Comparison of ENCODE assay signal across 9 mouse cellular contexts in genomic region chr2:170877515-170877914, GRCm38 (mm10).
DNase-seq lines count a peak whose midpoint lies in the region; ATAC-seq and TF ChIP-seq lines count a peak whose summit lies in the region.
"Had no signal": no experiment of that assay in that cellular context is flagged by ENCODE, and none has a peak within 500 bp of the region (broad histone marks: within the 10 kb centered on the region; RNA-seq: fewer than 3 reads in every experiment).

No protein-coding gene starts in this region.

- H3K4me2 ChIP-seq in CH12.LX (ENCODE audit: insufficient read depth, low read depth, poor library complexity, severe bottlenecking), result no peak overlapping the region
- no peak overlapping the region for H3K4me2 ChIP-seq in forebrain, embryonic 11.5 days (ENCODE audit: low read depth, low read length, severe bottlenecking)
- H3K4me2 ChIP-seq in heart, postnatal 0 days (ENCODE audit: low read depth, low read length), result no peak overlapping the region

- peaks cover 69% of the 10 kb centered on the region for H3K9me3 ChIP-seq in CH12.LX (replicated peaks; ENCODE audit: low read length)
- H3K9me3 ChIP-seq in forebrain, embryonic 11.5 days (ENCODE audit: control insufficient read depth, low read length), result no peaks in the 10 kb centered on the region
- H3K9me3 ChIP-seq in heart, postnatal 0 days (replicated peaks; ENCODE audit: control insufficient read depth, low read length), result no peaks in the 10 kb centered on the region

- H3K27me3 ChIP-seq in CH12.LX (replicated peaks), result no peaks in the 10 kb centered on the region
- H3K27me3 ChIP-seq in forebrain, embryonic 11.5 days (ENCODE audit: control insufficient read depth, insufficient read depth, low read length), result no peaks in the 10 kb centered on the region
- peaks cover 9% of the 10 kb centered on the region; the same call in 1 of the 2 replicates for H3K27me3 ChIP-seq in heart, postnatal 0 days (ENCODE audit: control insufficient read depth, insufficient read depth, low read length)

- WGBS in forebrain, embryonic 11.5 days, result 0% methylated on average over 4 of the region's 4 CpGs
- 1% methylated on average over 4 of the region's 4 CpGs for WGBS in heart, postnatal 0 days

- no peak for TF ChIP-seq POLR2A in CH12.LX (IDR thresholded peaks at IDR 0.05; ENCODE audit: low read depth, low read length)

- TF ChIP-seq RAD21 in CH12.LX (IDR thresholded peaks at IDR 0.05; ENCODE audit: low read depth, low read length), result peak; percentile 31

- no peak for TF ChIP-seq EP300 in CH12.LX (IDR thresholded peaks at IDR 0.05; ENCODE audit: low read length)
- TF ChIP-seq EP300 in heart, postnatal 0 days (IDR thresholded peaks at IDR 0.05; ENCODE audit: low read depth), result no peak

- no peaks in the 10 kb centered on the region for H3K36me3 ChIP-seq in CH12.LX (replicated peaks in 1 of 2; ENCODE audit: control insufficient read depth in 1 of 2, insufficient read depth in 1 of 2, low read length in 1 of 2)
- no peaks in the 10 kb centered on the region for H3K36me3 ChIP-seq in forebrain, embryonic 11.5 days (ENCODE audit: control insufficient read depth, insufficient read depth, low read length)
- H3K36me3 ChIP-seq in heart, postnatal 0 days (replicated peaks; ENCODE audit: control insufficient read depth, insufficient read depth, low read length), result no peaks in the 10 kb centered on the region

- in situ Hi-C loops in CH12.LX (cut with MboI; ENCODE audit: low pct_ligation_motif_present, low pct_unique_long_range_greater_than_20kb, low sequenced_read_pairs), result loop anchor here (10.0 kb wide), 1 partner anchor 1337 kb away; no protein-coding TSS in a partner anchor

- no peak overlapping the region for H3K9ac ChIP-seq in CH12.LX (ENCODE audit: insufficient read depth, low read depth)
- no peak overlapping the region for H3K9ac ChIP-seq in forebrain, embryonic 11.5 days (ENCODE audit: low read length)
- no peak overlapping the region for H3K9ac ChIP-seq in heart, postnatal 0 days (replicated peaks; ENCODE audit: low read depth, low read length)

- peak; percentile 72 for ATAC-seq in forebrain, embryonic 11.5 days (replicated peaks; ENCODE audit: low FRiP score)
- peak; percentile 25; the same call in 1 of the 2 replicates for ATAC-seq in heart, postnatal 0 days (ENCODE audit: insufficient read depth, low read depth)

- peak in 1 of 2 experiments; percentile 47; a peak in 2 of 4 replicates for TF ChIP-seq CTCF in CH12.LX (conservative IDR thresholded peaks at IDR 0.05 in 1 of 2, IDR thresholded peaks at IDR 0.05 in 1 of 2; ENCODE audit: low read depth in 2 of 2, low read length in 2 of 2)
- TF ChIP-seq CTCF in heart, postnatal 0 days (IDR thresholded peaks at IDR 0.05; ENCODE audit: low read depth), result peak; percentile 91

- peak; percentile 3 for DNase-seq in CH12.LX (ENCODE audit: extremely low read depth)
- DNase-seq in c-Kit-positive CD71-negative TER-119-negative erythroid progenitor cells, embryonic 14.5 days (ENCODE audit: low read depth), result peak; percentile 63
- peak; percentile 92 for DNase-seq in forebrain, embryonic 11.5 days (ENCODE audit: low spot score)
- peak; percentile 80 for DNase-seq in heart, postnatal 0 days (ENCODE audit: low spot score)
- peak; percentile 80 to 90 for DNase-seq in kidney, postnatal 36 days
- peak; percentile 80 to 87 for DNase-seq in lung, adult 18-20 months
- DNase-seq in ovary, adult 18-20 months (ENCODE audit: low spot score), result peak; percentile 31
- DNase-seq in thymus, postnatal 10 days (ENCODE audit: low spot score in 2 of 2), result peak; percentile 11 to 59

- H3K27ac ChIP-seq in CH12.LX (ENCODE audit: insufficient read depth, low read depth), result no peak overlapping the region
- no peak overlapping the region for H3K27ac ChIP-seq in forebrain, embryonic 11.5 days (ENCODE audit: low read depth, low read length)
- H3K27ac ChIP-seq in heart, postnatal 0 days (ENCODE audit: low read depth), result no peak overlapping the region

- H3K4me1 ChIP-seq in CH12.LX (ENCODE audit: control insufficient read depth in 1 of 2, insufficient read depth in 2 of 2), result no peaks in the 10 kb centered on the region
- 0 out of 2 replicates have a peak, but pooled peaks cover 2% of the 10 kb centered on the region for H3K4me1 ChIP-seq in forebrain, embryonic 11.5 days (replicated peaks; ENCODE audit: control insufficient read depth, insufficient read depth, low read length)
- H3K4me1 ChIP-seq in heart, postnatal 0 days (ENCODE audit: control insufficient read depth, insufficient read depth), result no peaks in the 10 kb centered on the region

- no peaks in the 10 kb centered on the region for H3K79me2 ChIP-seq in CH12.LX (replicated peaks; ENCODE audit: control insufficient read depth, extremely low read depth, insufficient read depth, poor library complexity, severe bottlenecking)

- dilution Hi-C loops in CH12.LX (cut with MboI; ENCODE audit: extremely low pct_ligation_motif_present, extremely low pct_unique_long_range_greater_than_20kb, low sequenced_read_pairs), result no loop called here

- H3K4me3 ChIP-seq in CH12.LX (replicated peaks in 1 of 3; ENCODE audit: low read depth in 2 of 3, low read length in 2 of 3, poor library complexity in 1 of 3), result no peak overlapping the region
- no peak overlapping the region for H3K4me3 ChIP-seq in forebrain, embryonic 11.5 days (ENCODE audit: low read depth, low read length)
- no peak overlapping the region for H3K4me3 ChIP-seq in heart, postnatal 0 days (ENCODE audit: low read depth, low read length)
- H3K4me3 ChIP-seq: erythroblast, embryonic 14.5 days had no signal

TF ChIP-seq in CH12.LX, 34 proteins besides CTCF, POLR2A, EP300 and RAD21:
- TF ChIP-seq SMC3 (IDR thresholded peaks at IDR 0.05; ENCODE audit: low read depth, low read length), result peak; percentile 8; the same call in 1 of the 2 replicates
- TF ChIP-seq POLR2AphosphoS2 (IDR thresholded peaks at IDR 0.05; ENCODE audit: low read depth, low read length), result no peak

Comparison
In these comparisons a context has a peak if more than half of its experiments do, and no peak if none do; other contexts are left out.
1. DNase-seq: peak in every context shown above with its lines; median percentile 92 in forebrain, embryonic 11.5 days; 85 in kidney, postnatal 36 days; 84 in lung, adult 18-20 months; 80 in heart, postnatal 0 days; 63 in c-Kit-positive CD71-negative TER-119-negative erythroid progenitor cells, embryonic 14.5 days; 35 in thymus, postnatal 10 days; 31 in ovary, adult 18-20 months; 3 in CH12.LX.